Mouse (Mus musculus) B cell, adult 2 months (primary cell): ENCODE data around the gene Aff3.

ENCODE experiments used
- DNase-seq, 2 experiments: peaks; one replicate each; pipeline ENCODE4 v3.0.0; 2022

Gene Aff3

DNA sequence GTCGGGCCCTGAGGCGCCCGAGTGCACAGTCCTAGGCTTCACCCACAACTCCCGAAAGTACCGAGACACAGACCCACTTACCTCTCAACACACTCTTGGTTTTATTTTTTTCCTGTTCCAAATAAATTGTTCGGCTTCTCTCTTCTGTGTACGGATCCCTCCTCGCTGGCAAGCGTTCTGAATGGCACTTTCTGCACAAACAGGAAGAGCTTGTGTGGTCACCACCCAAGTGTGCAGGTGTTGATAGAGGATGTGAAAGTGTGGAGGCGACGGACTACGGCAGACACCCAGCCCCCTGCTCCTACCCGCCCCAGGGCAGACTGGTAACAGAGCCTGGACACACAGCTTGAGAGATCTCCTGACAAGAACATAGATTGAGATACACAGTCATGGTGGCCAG is at the start of gene Aff3:
TSS of gene Aff3 (minus strand) at position 179 of the 400 bp plus-strand sequence.
- peak; percentile 87 to 91 for DNase-seq

GRCm38 (mm10) chr1:38700646-38701045 is 35.9 kb upstream of the Aff3 start:
- no peak for DNase-seq

DNA sequence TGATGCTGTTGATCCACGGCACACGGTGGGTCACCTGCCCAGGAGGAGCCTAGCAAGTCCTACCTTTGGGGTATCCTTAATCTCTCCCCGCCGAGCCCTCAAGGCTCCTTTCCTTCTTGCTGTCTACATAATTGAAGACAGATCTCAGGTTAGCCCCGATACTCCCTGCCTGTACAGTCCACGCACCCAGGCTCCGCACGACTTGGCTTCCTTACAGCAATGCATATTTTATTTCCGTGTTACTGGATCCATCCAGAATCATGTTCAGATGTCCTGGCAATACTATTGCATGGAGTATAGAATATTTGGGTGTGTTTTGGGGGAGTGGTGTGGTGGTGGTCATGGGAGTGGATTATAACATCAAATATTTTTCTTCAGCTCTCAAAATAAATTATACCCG is 34.5 kb upstream of the Aff3 start:
- no peak for DNase-seq

DNA sequence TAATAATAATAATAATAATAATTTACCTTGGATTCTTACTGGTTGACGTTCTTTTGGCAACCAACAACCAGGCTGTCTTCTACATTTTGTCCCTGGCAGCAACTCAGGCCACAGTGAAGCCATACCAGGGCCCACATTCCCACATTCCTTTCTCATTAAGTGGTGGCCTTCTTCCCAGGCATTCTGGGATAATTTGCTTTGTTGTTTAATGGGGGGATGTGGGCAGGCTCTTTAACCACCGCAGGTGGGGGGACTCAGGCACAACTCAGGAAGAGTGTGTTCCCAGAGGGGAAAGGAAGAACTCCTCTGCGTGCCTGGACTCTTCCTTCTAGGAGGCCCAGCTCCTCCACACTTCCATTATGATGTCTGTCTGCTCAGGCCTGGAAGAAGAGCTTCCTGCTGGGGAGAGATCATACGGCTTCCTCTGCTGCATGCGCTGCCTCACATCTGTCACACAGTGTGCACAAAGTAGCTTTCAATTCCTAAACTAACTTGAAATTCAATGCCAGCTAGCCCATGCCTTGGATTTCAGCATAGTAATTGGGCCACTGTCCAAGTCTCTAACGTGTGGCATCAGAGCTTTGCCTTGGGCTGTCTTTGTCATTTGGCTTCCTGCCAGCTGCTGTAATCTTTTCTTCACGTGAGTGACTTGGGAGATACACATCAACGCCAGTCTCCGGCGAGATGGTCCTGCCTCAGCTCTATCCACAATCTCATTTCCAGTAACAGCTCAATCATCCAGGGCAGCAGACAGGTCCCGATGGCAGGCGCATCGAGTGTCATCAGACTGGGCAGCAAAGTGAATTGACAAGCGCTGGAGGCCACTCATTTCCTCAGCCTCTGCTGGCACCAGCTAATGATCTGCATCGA is 31.3 kb upstream of the Aff3 start:
- DNase-seq = peak; percentile 35 to 37

GRCm38 (mm10) chr1:38695089-38695811 is 30.5 kb upstream of the Aff3 start:
- no peak for DNase-seq

DNA sequence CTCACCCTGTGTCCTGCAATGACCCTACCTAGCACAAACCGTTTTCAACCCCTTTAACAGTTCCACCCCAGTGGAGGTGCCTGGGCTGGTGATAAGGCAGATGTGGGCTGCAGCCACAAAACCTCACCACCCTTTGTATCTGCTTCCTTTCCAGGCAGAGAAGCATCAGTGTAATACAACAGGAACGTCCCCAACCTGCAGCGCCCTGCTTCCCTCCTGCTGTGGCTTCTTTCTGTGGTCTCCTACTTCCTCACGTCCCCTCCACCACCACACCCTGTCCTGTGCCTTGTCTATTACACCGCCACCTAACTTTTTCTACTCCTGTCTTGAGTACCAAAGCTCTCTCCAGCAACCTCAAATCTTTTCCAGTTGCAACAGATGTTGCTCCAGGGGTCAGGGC is 29.4 kb upstream of the Aff3 start:
- peak; percentile 57 to 65 for DNase-seq

- no peak for DNase-seq
These were observed 25.7 kb upstream of the Aff3 start for GRCm38 (mm10) chr1:38690471-38690870.

- no peak for DNase-seq
These were observed 23.5 kb upstream of the Aff3 start for GRCm38 (mm10) chr1:38688216-38688615.

- DNase-seq = no peak
These were observed 21.0 kb upstream of the Aff3 start for GRCm38 (mm10) chr1:38685706-38686105.

GRCm38 (mm10) chr1:38683158-38683721 is 18.5 kb upstream of the Aff3 start:
- no peak for DNase-seq

- no peak for DNase-seq
These were observed 15.1 kb upstream of the Aff3 start for GRCm38 (mm10) chr1:38679890-38680289.

DNA sequence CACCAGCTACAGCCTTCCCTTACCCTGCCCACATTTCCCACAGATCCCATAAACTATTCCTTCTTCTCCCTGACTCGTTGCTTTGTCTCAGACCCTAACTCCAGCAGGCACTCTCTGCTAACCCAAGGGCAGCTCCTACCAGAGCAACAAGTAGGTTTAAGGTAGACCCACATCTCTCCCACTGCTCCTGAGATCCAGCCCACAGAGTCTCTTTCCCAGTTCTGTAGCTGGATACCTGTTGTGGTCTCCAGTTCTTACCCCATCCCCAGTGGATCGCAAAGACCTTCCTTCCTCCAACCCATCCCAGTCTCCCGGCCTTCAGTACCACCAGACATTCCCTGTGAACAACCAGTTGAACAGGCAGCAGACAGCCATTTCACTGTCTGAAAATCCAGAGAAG is 7.0 kb upstream of the Aff3 start:
- no peak for DNase-seq

DNA sequence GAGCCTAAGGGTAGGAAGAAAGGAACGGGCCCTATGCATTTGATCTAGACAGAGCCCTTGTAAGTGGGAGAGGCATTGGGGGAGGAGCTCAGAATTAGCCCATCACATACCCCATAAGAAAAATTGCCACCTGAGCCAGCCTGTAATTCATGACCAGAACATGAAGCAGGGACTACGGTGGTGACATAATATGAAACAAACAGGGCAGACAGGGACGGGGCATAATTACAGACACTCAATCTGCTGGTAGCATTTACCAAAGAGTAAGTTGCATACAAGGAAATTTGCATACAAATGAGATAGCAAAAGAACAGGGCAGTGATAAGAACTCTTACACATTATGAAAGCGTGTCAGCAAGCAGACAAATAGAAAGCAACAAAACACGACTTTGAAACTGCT is 6.3 kb upstream of the Aff3 start:
- no peak for DNase-seq

GRCm38 (mm10) chr1:38668327-38668726 is 3.6 kb upstream of the Aff3 start:
- no peak for DNase-seq

DNA sequence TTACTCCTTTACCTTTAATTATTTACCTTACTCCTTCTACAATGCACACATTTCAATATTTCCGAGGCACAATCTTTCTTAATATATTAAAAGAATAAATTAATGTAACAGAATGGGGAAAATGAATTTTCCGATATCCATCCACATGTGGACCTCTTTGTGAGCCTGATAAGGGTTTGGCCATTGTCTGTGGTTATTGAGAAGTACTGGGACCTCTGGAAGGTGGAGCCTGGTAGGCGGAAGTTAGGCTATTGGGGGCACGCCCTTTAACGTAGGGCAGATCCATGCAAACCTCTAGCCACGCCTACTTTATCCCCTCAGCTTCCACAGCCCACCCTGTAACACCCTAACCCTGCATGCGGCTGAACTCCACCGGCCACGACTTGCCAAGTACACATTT is 3.1 kb upstream of the Aff3 start:
- DNase-seq = no peak

GRCm38 (mm10) chr1:38666766-38667118 is 2.0 kb upstream of the Aff3 start:
- no peak for DNase-seq

GRCm38 (mm10) chr1:38666111-38666765 is 1.5 kb upstream of the Aff3 start:
- no peak for DNase-seq

GRCm38 (mm10) chr1:38665611-38666010 is 856 bp upstream of the Aff3 start:
- DNase-seq = peak; percentile 69 to 72

- DNase-seq = no peak
These were observed 494 bp downstream of the Aff3 start for GRCm38 (mm10) chr1:38664261-38664660.

GRCm38 (mm10) chr1:38662616-38663193 is 2.0 kb downstream of the Aff3 start:
- peak; percentile 29 to 39 for DNase-seq

GRCm38 (mm10) chr1:38658933-38659553 is 5.7 kb downstream of the Aff3 start:
- no peak for DNase-seq

GRCm38 (mm10) chr1:38658376-38658775 is 6.4 kb downstream of the Aff3 start:
- no peak for DNase-seq

DNA sequence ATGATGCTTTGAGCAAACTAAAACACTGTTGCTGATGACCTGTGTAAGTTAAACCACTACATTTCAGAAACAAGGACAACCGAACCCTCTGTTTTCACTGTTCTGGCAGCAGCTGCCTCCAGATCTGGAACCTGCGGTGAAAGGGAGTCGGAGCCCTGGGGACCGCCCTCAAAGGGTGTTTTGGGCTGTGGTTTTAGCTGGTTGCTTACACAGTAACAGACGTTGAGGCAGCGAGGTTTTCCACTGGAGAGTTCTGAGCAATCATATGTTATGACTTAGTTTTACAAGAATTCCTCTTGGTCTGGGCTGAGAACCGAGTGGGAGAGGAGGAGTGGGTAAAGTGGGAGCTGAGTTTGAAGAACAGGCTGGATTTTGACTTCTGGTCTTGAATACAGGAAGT is 7.1 kb downstream of the Aff3 start:
- DNase-seq = peak; percentile 63 to 65
